Mouse (Mus musculus) liver, embryonic 13.5 days (tissue): ENCODE data around the gene Unc5cl. TPM values are rescaled to one million over a fixed set of nuclear protein-coding genes. Genes with fewer than 3 reads are reported as not detected.

Experiments used
- ATAC-seq: fragments of 200-750 bp; cut with Nextera tagmentation; 2 replicates; pipeline ENCODE4 v1.8.0; 2017; ENCODE audit warnings: low read depth, mild to moderate bottlenecking, moderate number of reproducible peaks, moderate library complexity
- DNase-seq: peaks from one replicate; pipeline ENCODE4 v3.0.0; 2022
- H3K27ac ChIP-seq: fragments of 300-500 bp; sonication (generic); 2 replicates; pipeline ENCODE4 v1.5.1; 2015; ENCODE audit warnings: moderate library complexity, mild to moderate bottlenecking, inconsistent platforms
- H3K27me3 ChIP-seq: fragments of 300-500 bp; sonication (generic); 2 replicates; pipeline ENCODE4 v1.6.1; 2015; ENCODE audit warnings: mild to moderate bottlenecking, inconsistent platforms
- H3K36me3 ChIP-seq: fragments of 300-500 bp; sonication (generic); 2 replicates; pipeline ENCODE4 v1.6.1; 2015; ENCODE audit warnings: mild to moderate bottlenecking, inconsistent platforms
- H3K4me1 ChIP-seq: fragments of 300-500 bp; sonication (generic); replicated peaks from 2 replicates; pipeline ENCODE4 v1.6.1; 2015; ENCODE audit warnings: inconsistent platforms
- H3K4me2 ChIP-seq: fragments of 300-500 bp; sonication (generic); 2 replicates; pipeline ENCODE4 v1.6.1; 2015; ENCODE audit warnings: inconsistent platforms, mild to moderate bottlenecking, moderate library complexity
- H3K4me3 ChIP-seq: fragments of 300-500 bp; sonication (generic); replicated peaks from 2 replicates; pipeline ENCODE4 v1.5.1; 2015; ENCODE audit warnings: mild to moderate bottlenecking, inconsistent platforms
- H3K9ac ChIP-seq: fragments of 300-500 bp; sonication (generic); 2 replicates; pipeline ENCODE4 v1.6.1; 2015; ENCODE audit warnings: mild to moderate bottlenecking, inconsistent platforms
- H3K9me3 ChIP-seq: fragments of 300-500 bp; sonication (generic); replicated peaks from 2 replicates; pipeline ENCODE4 v1.6.1; 2016; ENCODE audit warnings: inconsistent platforms
- WGBS: fragments of 180-500 bp; shearing (Covaris S2); methylation state at CpG from one replicate; pipeline ENCODE4 v1.1.7; 2015; ENCODE audit not compliant: insufficient replicate concordance; 5-methylcytosine and 5-hydroxymethylcytosine counted together
- polyA plus RNA-seq: library from polyadenylated mRNA; unstranded; fragments of >200 nt; fragmentation: Nextera tagmentation; extraction: Ambion mirVana; gene quantifications from 2 replicates; pipeline ENCODE4 v1.2.1, GENCODE M21; 2015

Gene Unc5cl
- polyA plus RNA-seq, 1 experiment from 2014 or later: 3.5 TPM

DNA sequence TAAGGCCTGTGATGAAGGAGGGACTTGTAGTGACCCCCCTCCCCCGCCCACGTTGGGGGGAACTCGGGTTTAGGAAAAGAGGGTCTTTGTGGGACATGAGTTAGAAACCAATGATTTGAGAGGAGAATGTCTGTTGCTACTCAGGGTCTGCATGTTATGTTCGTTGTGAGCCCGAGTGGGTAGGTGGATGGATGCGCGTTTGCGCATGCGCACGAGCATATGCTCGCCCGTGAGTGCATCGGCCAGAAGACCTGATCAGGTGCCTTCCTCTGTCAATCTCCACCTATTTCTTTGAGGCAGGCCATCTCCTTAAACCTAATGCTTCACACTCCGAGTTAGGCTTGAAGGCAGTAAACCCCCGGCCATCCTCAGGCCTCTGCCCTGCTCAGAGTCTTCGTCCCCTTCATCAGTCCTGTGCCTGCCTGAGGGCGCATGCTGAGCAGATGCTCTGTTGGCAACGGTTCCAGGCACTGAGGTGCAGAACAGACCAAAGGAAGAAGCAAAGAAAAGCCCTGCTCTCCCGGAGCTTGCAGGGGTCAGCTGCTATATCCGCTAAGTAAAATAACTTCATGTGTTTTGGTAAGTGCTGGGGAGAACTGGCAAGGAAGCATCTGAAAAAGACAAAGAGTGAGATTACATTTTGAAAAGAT lies 21.6 kb upstream of the Unc5cl start:
- no peak overlapping the region for H3K4me3 ChIP-seq
- 0 out of 2 replicates have a peak overlapping the region, but pooled peaks have one; percentile 9 for H3K9ac ChIP-seq
- DNase-seq (no peak), ATAC-seq (no peak)
- no peaks in the 10 kb centered on the region for H3K36me3 ChIP-seq
- H3K27ac ChIP-seq: 0 out of 2 replicates have a peak overlapping the region, but pooled peaks have one; percentile 18
- H3K9me3 ChIP-seq: no peaks in the 10 kb centered on the region
- 0 out of 2 replicates have a peak overlapping the region, but pooled peaks have one; percentile 28 for H3K4me2 ChIP-seq
- H3K4me1 ChIP-seq: peaks cover 63% of the 10 kb centered on the region
- WGBS: 74% methylated on average over 20 of the region's 20 CpGs
- H3K27me3 ChIP-seq: no peaks in the 10 kb centered on the region

DNA sequence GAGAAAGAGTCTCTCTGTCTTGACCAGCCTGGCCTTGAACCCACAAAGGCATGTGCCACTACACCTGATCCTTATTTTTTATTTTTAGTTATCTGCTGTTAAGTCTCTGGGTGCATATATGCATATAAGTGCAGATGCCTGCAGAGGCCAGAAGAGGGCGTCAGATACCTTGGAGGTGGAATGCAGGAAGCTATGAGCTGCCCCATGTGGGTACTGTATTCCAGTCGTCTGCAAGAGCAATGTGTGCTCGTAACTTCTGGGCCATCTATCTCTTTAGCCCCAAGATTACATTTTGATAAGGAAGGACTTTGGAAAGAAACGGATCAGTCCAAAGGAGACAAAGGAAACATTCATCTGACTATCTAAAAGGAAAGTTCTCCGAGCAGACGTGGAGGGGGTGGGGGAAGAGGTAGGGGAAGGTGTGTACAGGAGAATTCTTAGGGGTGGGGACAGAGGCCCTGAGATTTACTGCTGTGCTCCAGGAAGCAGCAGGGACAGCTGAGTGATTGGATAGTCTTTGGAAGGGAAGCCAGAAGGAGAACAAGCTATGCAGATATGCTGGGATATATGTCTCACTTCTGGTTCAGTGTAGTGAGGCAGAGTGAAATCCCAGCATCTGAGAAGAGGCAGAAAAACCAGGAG lies 20.9 kb upstream of the Unc5cl start:
- H3K27ac ChIP-seq: no peak overlapping the region
- H3K9ac ChIP-seq: no peak overlapping the region
- 56% methylated on average over 6 of the region's 6 CpGs for WGBS
- H3K4me2 ChIP-seq: no peak overlapping the region
- no peak overlapping the region for H3K4me3 ChIP-seq
- ATAC-seq (no peak), DNase-seq (no peak)
- H3K36me3 ChIP-seq: no peaks in the 10 kb centered on the region
- no peaks in the 10 kb centered on the region for H3K27me3 ChIP-seq
- peaks cover 56% of the 10 kb centered on the region for H3K4me1 ChIP-seq
- no peaks in the 10 kb centered on the region for H3K9me3 ChIP-seq

DNA sequence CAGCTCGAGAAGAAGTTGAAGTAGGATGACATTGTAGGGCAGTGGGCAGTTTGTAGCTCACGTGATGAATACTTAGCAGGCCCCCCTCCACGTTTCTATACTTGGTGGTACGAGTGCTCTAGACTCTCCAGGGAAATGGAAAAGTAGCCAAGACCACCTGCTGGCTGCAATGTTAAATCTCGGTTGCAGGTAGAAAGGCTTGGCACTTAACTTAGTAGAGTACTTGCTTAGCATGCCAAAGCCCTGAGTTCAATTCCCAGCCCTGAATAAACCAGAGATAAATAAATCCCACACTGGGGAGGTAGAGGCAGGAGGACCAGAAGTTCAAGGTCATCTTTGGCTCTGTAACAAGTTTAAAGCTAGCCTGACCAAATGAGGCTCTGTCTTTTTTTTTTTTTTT lies 20.2 kb upstream of the Unc5cl start:
- no peaks in the 10 kb centered on the region for H3K27me3 ChIP-seq
- ATAC-seq: no peak
- H3K9me3 ChIP-seq: no peaks in the 10 kb centered on the region
- peaks cover 56% of the 10 kb centered on the region for H3K4me1 ChIP-seq
- no peak overlapping the region for H3K4me2 ChIP-seq
- WGBS: 72% methylated on average over 5 of the region's 5 CpGs
- no peak overlapping the region for H3K4me3 ChIP-seq
- no peak overlapping the region for H3K27ac ChIP-seq
- no peak overlapping the region for H3K9ac ChIP-seq
- no peaks in the 10 kb centered on the region for H3K36me3 ChIP-seq
- DNase-seq: no peak

DNA sequence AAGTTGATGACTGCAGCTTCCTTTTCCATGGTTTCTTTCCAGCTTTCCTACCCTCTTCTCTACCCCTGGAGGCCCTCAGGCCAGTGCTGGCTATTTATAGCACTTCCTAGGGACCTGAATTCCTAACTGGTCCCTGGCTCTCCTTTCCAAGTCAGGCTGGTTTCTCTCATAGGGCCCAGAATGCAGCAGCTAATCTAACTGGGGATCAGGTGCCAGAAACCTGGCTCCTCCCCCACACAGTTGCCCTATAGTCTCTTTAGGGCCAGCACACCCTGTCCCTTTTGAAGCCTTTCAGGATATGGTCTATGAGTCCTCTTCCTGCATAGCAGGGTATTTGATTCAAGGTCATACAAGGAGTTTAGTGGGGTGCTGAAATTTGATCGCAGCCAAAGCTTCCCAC lies 18.2 kb upstream of the Unc5cl start:
- WGBS: 82% methylated on average over 1 of the region's 1 CpGs
- Histone ChIP-seq H3K4me2 (no peak overlapping the region), H3K27me3 (no peaks in the 10 kb centered on the region), H3K4me3 (no peak overlapping the region), H3K36me3 (no peaks in the 10 kb centered on the region), H3K4me1 (peaks cover 40% of the 10 kb centered on the region), H3K27ac (no peak overlapping the region), H3K9ac (no peak overlapping the region), H3K9me3 (no peaks in the 10 kb centered on the region)
- no peak for ATAC-seq
- no peak for DNase-seq

DNA sequence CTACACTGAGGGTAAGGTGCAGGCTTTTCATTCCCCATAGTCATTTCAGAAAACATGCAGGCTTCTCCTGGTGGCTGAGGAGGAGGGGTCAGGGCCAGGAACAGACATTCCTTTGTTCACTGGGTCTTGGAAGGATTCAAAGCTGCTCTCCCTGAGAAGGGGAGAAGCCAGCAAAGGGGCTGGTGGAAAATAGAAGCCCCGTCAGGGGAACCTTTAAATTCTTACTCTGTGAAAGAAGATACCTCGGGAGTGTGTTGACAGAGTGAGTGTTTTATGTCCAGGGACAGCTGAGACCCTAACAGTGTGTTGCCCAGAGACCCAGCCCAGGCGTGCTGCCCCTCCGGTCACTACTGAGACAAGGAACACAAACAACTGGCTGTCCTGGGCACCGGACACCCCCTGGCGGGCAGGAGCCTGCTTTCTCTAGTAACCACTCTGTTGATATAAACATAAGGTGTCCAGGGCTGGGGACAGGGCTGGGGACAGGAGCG lies 17.2 kb upstream of the Unc5cl start:
- DNase-seq: no peak

DNA sequence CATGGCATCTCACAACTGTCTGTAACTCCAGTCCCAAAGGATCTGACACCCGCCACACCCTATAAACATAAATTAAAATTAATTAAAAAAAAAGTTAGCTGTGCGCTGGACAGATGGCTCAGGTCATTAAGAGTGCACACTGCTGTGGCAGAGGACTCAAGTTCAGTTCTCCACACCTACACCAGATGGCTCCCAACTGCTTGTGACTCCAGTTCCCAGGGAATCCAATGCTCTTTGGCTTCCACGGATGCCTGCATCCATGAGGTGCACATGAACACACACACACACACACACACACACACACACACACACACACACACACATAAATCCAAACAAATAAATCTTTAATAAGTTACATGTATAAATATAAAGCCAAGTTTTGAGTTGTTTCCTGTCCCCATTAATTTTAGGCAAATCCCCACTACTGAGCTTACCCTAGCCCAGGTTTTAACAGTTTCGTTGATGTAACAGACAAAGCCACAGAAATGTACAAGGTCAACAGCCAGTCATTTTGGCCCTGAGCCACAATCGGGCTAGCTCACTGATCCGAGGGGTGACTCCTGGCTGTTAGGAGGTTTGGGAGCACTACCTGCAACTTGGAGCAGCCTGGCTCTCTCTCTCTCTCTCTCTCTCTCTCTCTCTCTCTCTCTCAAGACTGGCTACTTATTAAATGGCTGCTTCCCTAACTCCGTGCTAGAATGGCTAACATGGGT lies 11.8 kb upstream of the Unc5cl start:
- Histone ChIP-seq H3K4me3 (no peak overlapping the region), H3K9me3 (no peaks in the 10 kb centered on the region), H3K27me3 (no peaks in the 10 kb centered on the region), H3K9ac (no peak overlapping the region), H3K27ac (no peak overlapping the region), H3K4me1 (peaks cover 37% of the 10 kb centered on the region), H3K4me2 (no peak overlapping the region), H3K36me3 (peaks cover 8% of the 10 kb centered on the region)
- DNase-seq (no peak), ATAC-seq (no peak)
- WGBS: 73% methylated on average over 7 of the region's 7 CpGs

More for the DNA sequence above, 17.2 kb upstream of the Unc5cl start:
- Histone ChIP-seq H3K27ac (no peak overlapping the region), H3K27me3 (no peaks in the 10 kb centered on the region), H3K4me1 (peaks cover 30% of the 10 kb centered on the region), H3K4me3 (no peak overlapping the region), H3K9ac (no peak overlapping the region), H3K9me3 (no peaks in the 10 kb centered on the region), H3K4me2 (no peak overlapping the region), H3K36me3 (no peaks in the 10 kb centered on the region)
- 64% methylated on average over 7 of the region's 7 CpGs for WGBS
- ATAC-seq: no peak

DNA sequence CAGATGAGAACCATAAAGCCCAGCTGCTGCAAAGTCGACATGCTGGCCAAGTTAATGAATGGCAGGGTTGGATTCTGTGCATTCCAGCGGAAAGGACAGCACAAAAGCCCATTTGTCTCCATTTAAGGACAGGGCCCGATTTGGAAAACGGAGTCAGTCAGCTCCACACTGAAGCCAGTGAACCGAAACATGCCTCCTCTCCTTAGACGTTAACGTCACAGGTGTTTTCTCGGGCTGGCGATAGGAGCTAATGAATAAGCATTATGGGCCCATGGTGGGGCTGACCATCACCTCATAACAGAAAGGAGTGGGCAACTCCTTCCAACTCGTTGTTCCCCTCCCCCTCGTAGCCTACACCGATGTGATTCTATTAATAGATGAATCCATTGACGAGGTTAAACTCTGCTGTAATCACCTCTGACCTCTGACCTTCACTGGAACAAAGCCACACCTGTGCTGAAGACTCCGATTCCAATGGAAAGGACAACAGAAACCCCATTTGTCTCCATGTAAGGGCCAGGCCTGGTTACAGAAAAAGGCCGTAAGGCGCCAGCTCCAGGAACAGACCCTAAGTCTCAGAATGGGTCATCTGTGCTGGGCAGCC lies 11.1 kb upstream of the Unc5cl start:
- Histone ChIP-seq H3K27me3 (no peaks in the 10 kb centered on the region), H3K4me2 (no peak overlapping the region), H3K9me3 (no peaks in the 10 kb centered on the region), H3K4me3 (no peak overlapping the region), H3K27ac (no peak overlapping the region; the same call in 1 of the 2 replicates), H3K4me1 (peaks cover 43% of the 10 kb centered on the region), H3K9ac (no peak overlapping the region), H3K36me3 (peaks cover 13% of the 10 kb centered on the region)
- DNase-seq: no peak
- 81% methylated on average over 16 of the region's 16 CpGs for WGBS
- ATAC-seq: no peak

DNA sequence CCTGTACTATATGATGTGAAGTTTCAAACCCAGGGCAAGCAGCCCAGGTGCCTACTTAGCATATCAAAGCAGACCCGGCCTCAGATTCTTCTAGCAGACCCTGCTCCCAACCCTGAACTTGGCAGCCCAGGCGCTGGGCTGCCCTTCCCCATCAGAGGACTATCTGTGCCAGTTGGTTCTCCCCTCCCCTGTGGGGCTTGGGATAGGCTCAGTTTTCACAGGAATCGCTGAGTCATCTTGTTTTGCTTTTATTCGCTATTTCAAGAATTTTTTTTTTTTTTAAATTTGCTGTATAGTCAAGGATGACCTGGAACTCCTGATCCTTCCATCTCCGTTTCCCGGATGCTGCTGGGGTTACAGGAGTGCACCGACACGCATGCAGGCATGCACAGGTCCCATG lies 7.0 kb upstream of the Unc5cl start:
- peak; percentile 47 for ATAC-seq
- 49% methylated on average over 8 of the region's 8 CpGs for WGBS

DNA sequence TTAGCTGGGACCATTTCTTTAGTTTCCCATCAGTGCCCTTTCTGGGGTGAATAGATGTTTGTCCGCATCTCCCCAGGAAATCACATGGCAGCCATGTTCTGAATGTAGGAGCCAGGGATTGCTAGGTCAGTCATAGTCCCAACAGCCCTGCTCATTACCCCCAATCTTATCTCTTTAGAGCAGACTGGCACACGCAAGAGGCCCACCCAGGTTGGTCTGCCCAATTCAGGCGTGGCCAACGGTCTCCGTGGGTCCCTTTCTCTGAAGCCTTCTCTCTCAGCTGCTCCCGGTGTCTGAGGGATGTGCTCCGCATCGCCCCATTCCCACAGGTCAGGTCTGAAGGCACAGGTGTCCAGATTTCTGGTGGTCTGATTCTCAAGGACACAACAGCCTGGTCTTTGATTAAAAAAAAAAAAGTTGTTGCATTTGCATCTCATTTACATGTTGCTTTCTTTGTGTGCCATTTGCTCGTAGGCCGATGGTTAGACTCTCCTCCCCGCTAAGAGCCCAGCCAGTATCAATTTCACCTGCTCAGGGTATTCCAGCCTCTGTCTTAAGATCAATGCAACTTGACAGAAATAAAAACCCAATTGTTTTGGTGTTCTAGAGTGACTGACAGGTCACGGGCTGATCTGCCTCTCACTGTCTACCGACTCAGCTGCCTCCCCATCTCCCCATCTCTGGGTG lies 3.9 kb upstream of the Unc5cl start:
- peaks cover 27% of the 10 kb centered on the region for H3K36me3 ChIP-seq
- peak overlapping the region; percentile 69 for H3K4me3 ChIP-seq
- no peaks in the 10 kb centered on the region for H3K9me3 ChIP-seq
- peak overlapping the region; percentile 99 for H3K27ac ChIP-seq
- WGBS: 16% methylated on average over 13 of the region's 13 CpGs
- ATAC-seq (peak; percentile 87), DNase-seq (peak; percentile 81)
- no peaks in the 10 kb centered on the region for H3K27me3 ChIP-seq
- H3K4me1 ChIP-seq: peaks cover 86% of the 10 kb centered on the region
- peak overlapping the region; percentile 85 for H3K9ac ChIP-seq
- peak overlapping the region; percentile 65 for H3K4me2 ChIP-seq

More for the DNA sequence above, 7.0 kb upstream of the Unc5cl start:
- DNase-seq: no peak
- Histone ChIP-seq H3K9ac (peak overlapping the region; percentile 85), H3K27ac (peak overlapping the region; percentile 99), H3K9me3 (no peaks in the 10 kb centered on the region), H3K36me3 (peaks cover 27% of the 10 kb centered on the region), H3K27me3 (no peaks in the 10 kb centered on the region), H3K4me1 (peaks cover 73% of the 10 kb centered on the region), H3K4me2 (peak overlapping the region; percentile 65), H3K4me3 (peak overlapping the region; percentile 69)

DNA sequence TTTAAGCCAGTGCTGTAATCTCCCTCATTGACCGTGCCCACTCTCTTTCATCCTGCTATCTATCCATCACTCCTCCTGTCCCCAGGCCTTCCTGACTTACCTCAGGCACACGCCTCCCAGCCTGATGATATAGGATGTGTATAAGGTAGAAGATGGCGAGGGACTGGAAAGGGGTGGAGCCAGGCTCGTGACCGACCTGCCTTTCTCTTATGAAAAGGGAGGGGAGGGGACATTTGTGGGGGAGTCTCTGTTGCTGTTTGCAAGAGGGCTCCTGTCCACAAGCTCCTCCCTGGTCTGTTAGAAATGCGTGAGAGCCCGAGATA lies 3.4 kb upstream of the Unc5cl start, which contains the start of gene Tspo2:
Tspo2 (minus strand) TSS at position 170 of the 323 bp plus-strand sequence.
- Histone ChIP-seq H3K9me3 (no peaks in the 10 kb centered on the region), H3K4me1 (peaks cover 86% of the 10 kb centered on the region), H3K36me3 (peaks cover 27% of the 10 kb centered on the region), H3K4me2 (peak within 1 kb of the TSS; percentile 65), H3K27ac (peak within 1 kb of the TSS; percentile 99), H3K9ac (peak within 1 kb of the TSS; percentile 85), H3K4me3 (peak within 1 kb of the TSS; percentile 69), H3K27me3 (no peaks in the 10 kb centered on the region)
- peak; percentile 74 for ATAC-seq
- peak; percentile 76 for DNase-seq
- 21% methylated on average over 7 of the region's 7 CpGs for WGBS
